Mouse (Mus musculus): ENCODE data around the gene Gm20388. TPM values are rescaled to one million over a fixed set of nuclear protein-coding genes. Genes with fewer than 3 reads are reported as not detected.

The Gm20388 gene
- polyA plus RNA-seq, 1 experiment from 2014 or later = 5.3 TPM

DNA sequence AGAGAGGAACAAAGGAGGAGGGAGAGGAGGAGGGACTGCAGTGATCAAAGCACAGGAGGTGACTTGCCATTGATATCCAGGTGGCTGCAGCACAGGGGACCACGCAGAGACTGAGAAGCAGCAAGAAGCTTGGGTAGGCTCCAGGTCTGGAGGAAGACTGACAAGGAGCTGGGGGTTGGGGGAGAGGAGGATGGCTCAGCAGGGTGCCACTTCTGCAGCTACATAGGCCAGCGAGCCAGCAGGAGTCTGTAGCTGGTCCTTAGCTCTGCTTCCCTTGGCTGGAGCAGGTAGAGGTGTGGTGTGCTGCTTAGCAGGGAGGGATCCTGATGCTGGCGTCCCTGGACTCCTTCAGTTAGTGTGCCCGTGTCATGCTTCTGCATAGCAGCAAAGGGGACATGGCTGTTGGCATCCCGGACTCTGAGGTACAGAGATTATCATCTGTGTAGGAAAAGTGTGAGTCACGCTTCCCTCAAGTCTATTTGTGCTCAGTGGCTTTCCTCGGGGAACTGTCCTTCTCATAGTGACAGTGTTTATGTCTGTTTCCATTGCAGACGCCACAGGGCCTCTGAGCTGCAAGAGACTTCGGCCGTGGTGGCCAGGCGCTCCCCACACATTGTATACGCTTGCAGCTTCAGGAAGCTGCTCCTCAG is 234.1 kb downstream of the Gm20388 start:
- no peak for DNase-seq (ENCODE audit: low spot score)
- ATAC-seq (replicated peaks; ENCODE audit: low FRiP score) = no peak
- Histone ChIP-seq H3K27me3 (replicated peaks; ENCODE audit: control insufficient read depth, insufficient read depth, low read length) (no peaks in the 10 kb centered on the region), H3K4me3 (ENCODE audit: low read depth, low read length) (no peak overlapping the region), H3K36me3 (ENCODE audit: control insufficient read depth, insufficient read depth, low read length) (no peaks in the 10 kb centered on the region), H3K27ac (ENCODE audit: low read depth, low read length) (no peak overlapping the region), H3K9ac (ENCODE audit: low read depth, low read length) (no peak overlapping the region), H3K4me1 (replicated peaks; ENCODE audit: control insufficient read depth, insufficient read depth, low read length) (no peaks in the 10 kb centered on the region; the same call in 1 of the 2 replicates), H3K9me3 (ENCODE audit: control insufficient read depth, low read length) (no peaks in the 10 kb centered on the region), H3K4me2 (no peak overlapping the region)
- WGBS = 40% methylated on average over 12 of the region's 12 CpGs

DNA sequence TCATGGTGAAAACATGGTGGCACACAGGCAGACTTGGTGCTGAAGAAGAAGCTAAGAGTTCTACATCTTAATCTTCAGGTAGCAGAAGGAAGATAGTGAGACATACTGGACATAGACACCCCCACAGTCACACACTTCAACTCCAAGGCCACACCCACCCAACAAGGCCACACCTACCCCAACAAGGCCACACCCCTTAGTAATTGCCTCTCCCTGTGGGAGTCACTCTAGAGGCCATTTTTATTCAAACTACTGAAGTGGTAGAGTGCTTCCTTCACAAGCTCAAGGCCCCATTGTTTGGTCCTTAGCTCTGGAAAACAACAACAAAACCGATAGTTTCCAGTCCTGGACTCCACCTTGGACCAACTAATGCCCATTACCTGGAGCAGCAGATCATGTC is 235.4 kb downstream of the Gm20388 start:
- H3K9me3 ChIP-seq (ENCODE audit: control insufficient read depth, low read length) = no peaks in the 10 kb centered on the region
- no peak overlapping the region for H3K27ac ChIP-seq (ENCODE audit: low read depth, low read length)
- ATAC-seq (replicated peaks; ENCODE audit: low FRiP score) (no peak), DNase-seq (ENCODE audit: low spot score) (no peak)
- no peaks in the 10 kb centered on the region for H3K4me1 ChIP-seq (replicated peaks; ENCODE audit: control insufficient read depth, insufficient read depth, low read length)
- no peak overlapping the region for H3K4me2 ChIP-seq
- 0 out of 2 replicates have a peak, but pooled peaks cover 3% of the 10 kb centered on the region for H3K27me3 ChIP-seq (replicated peaks; ENCODE audit: control insufficient read depth, insufficient read depth, low read length)
- H3K36me3 ChIP-seq (ENCODE audit: control insufficient read depth, insufficient read depth, low read length) = no peaks in the 10 kb centered on the region
- no peak overlapping the region for H3K9ac ChIP-seq (ENCODE audit: low read depth, low read length)
- H3K4me3 ChIP-seq (ENCODE audit: low read depth, low read length) = no peak overlapping the region
- WGBS = 68% methylated on average over 1 of the region's 1 CpGs

DNA sequence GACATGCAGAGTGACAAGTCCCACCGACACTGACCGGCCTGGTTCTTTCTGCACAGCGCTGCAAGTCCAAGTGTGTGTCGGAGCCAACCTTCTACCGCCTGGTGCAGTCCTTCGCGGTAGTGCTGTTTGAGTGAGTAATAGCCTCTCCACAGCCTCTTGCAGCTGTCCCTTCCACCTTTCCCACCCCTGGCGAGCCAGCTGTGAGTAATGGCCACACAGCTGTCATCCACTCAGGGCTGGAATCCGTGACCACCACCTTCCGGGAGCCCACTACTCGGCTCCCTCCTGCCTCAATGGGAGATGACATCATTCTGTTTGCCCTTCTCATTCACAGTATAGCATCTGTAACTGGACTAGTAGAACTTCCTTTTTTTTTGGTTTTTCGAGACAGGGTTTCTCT is 239.4 kb downstream of the Gm20388 start:
- Histone ChIP-seq H3K4me1 (replicated peaks; ENCODE audit: control insufficient read depth, insufficient read depth, low read length) (0 out of 2 replicates have a peak, but pooled peaks cover 7% of the 10 kb centered on the region), H3K36me3 (ENCODE audit: control insufficient read depth, insufficient read depth, low read length) (no peaks in the 10 kb centered on the region), H3K27ac (ENCODE audit: low read depth, low read length) (no peak overlapping the region), H3K4me2 (no peak overlapping the region), H3K9ac (ENCODE audit: low read depth, low read length) (no peak overlapping the region), H3K4me3 (ENCODE audit: low read depth, low read length) (no peak overlapping the region), H3K9me3 (ENCODE audit: control insufficient read depth, low read length) (no peaks in the 10 kb centered on the region), H3K27me3 (replicated peaks; ENCODE audit: control insufficient read depth, insufficient read depth, low read length) (0 out of 2 replicates have a peak, but pooled peaks cover 3% of the 10 kb centered on the region)
- 61% methylated on average over 12 of the region's 12 CpGs for WGBS
- ATAC-seq (replicated peaks; ENCODE audit: low FRiP score) (no peak), DNase-seq (ENCODE audit: low spot score) (no peak)

DNA sequence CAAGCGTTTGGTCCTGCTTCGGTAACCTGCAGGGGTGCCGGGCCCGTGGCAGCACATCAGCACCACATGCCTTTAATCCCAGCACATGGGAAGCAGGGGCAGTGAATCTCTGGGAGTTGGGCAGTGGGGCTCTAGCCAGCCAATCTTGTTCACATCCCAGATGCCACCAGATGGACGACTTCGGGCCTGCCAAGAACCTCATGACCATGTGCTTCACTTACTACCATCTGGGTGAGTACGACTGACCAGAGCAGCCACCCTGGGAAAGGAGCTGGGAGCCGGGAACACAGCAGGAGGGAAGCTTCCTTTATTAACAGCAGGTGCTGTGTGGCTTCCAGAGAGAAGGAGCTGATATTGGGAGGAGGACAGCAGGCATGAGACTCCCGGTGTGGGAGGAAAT is 240.5 kb downstream of the Gm20388 start:
- Histone ChIP-seq H3K4me3 (ENCODE audit: low read depth, low read length) (no peak overlapping the region), H3K4me1 (replicated peaks; ENCODE audit: control insufficient read depth, insufficient read depth, low read length) (0 out of 2 replicates have a peak, but pooled peaks cover 7% of the 10 kb centered on the region), H3K9ac (ENCODE audit: low read depth, low read length) (no peak overlapping the region), H3K4me2 (no peak overlapping the region), H3K27ac (ENCODE audit: low read depth, low read length) (no peak overlapping the region), H3K27me3 (replicated peaks; ENCODE audit: control insufficient read depth, insufficient read depth, low read length) (0 out of 2 replicates have a peak, but pooled peaks cover 3% of the 10 kb centered on the region), H3K36me3 (ENCODE audit: control insufficient read depth, insufficient read depth, low read length) (no peaks in the 10 kb centered on the region), H3K9me3 (ENCODE audit: control insufficient read depth, low read length) (no peaks in the 10 kb centered on the region)
- DNase-seq (ENCODE audit: low spot score) (no peak), ATAC-seq (replicated peaks; ENCODE audit: low FRiP score) (no peak)
- WGBS = 74% methylated on average over 9 of the region's 9 CpGs

- Histone ChIP-seq H3K9ac (ENCODE audit: low read depth, low read length) (no peak overlapping the region), H3K4me1 (replicated peaks; ENCODE audit: control insufficient read depth, insufficient read depth, low read length) (0 out of 2 replicates have a peak, but pooled peaks cover 7% of the 10 kb centered on the region), H3K36me3 (ENCODE audit: control insufficient read depth, insufficient read depth, low read length) (no peaks in the 10 kb centered on the region), H3K27ac (ENCODE audit: low read depth, low read length) (no peak overlapping the region), H3K27me3 (replicated peaks; ENCODE audit: control insufficient read depth, insufficient read depth, low read length) (0 out of 2 replicates have a peak, but pooled peaks cover 3% of the 10 kb centered on the region), H3K9me3 (ENCODE audit: control insufficient read depth, low read length) (no peaks in the 10 kb centered on the region), H3K4me2 (no peak overlapping the region), H3K4me3 (ENCODE audit: low read depth, low read length) (no peak overlapping the region)
- WGBS = 34% methylated on average over 7 of the region's 7 CpGs
- DNase-seq (ENCODE audit: low spot score) (no peak), ATAC-seq (replicated peaks; ENCODE audit: low FRiP score) (no peak; the same call in 1 of the 2 replicates)
These were observed 242.0 kb downstream of the Gm20388 start for GRCm38 (mm10) chr8:120152636-120153035.

DNA sequence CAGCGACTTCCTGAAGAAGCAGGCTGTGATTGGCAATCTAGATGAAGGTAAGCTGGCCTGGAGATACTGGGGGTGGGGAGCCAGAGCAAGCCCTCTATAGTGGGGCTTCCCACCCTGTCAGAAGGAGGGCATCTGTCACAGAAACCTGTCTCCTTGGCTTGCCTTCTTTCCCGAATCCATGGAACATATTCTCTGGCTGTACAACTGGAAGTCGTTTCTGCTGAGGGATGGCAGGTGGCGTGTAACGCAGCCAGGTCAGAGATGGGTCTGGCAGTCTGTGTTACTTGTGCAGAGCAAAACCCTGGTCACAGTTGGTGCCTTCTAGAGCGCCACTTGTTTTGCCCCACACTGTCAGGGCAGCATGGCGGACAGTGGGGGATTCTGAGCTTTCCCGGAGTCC is 249.7 kb downstream of the Gm20388 start:
- 72% methylated on average over 8 of the region's 8 CpGs for WGBS
- Histone ChIP-seq H3K27me3 (replicated peaks; ENCODE audit: control insufficient read depth, insufficient read depth, low read length) (0 out of 2 replicates have a peak, but pooled peaks cover 3% of the 10 kb centered on the region), H3K27ac (ENCODE audit: low read depth, low read length) (no peak overlapping the region), H3K36me3 (ENCODE audit: control insufficient read depth, insufficient read depth, low read length) (no peaks in the 10 kb centered on the region), H3K4me3 (ENCODE audit: low read depth, low read length) (no peak overlapping the region), H3K9me3 (ENCODE audit: control insufficient read depth, low read length) (no peaks in the 10 kb centered on the region), H3K4me1 (replicated peaks; ENCODE audit: control insufficient read depth, insufficient read depth, low read length) (no peaks in the 10 kb centered on the region), H3K4me2 (no peak overlapping the region), H3K9ac (ENCODE audit: low read depth, low read length) (no peak overlapping the region)
- DNase-seq (ENCODE audit: low spot score) (no peak), ATAC-seq (replicated peaks; ENCODE audit: low FRiP score) (no peak)

- H3K27ac ChIP-seq (ENCODE audit: low read depth, low read length) = no peak overlapping the region
- H3K27me3 ChIP-seq (replicated peaks; ENCODE audit: control insufficient read depth, insufficient read depth, low read length) = peaks cover 3% of the 10 kb centered on the region; the same call in 1 of the 2 replicates
- H3K4me1 ChIP-seq (replicated peaks; ENCODE audit: control insufficient read depth, insufficient read depth, low read length) = no peaks in the 10 kb centered on the region
- H3K4me2 ChIP-seq = no peak overlapping the region
- no peak for DNase-seq (ENCODE audit: low spot score)
- 74% methylated on average over 16 of the region's 16 CpGs for WGBS
- no peak for ATAC-seq (replicated peaks; ENCODE audit: low FRiP score)
- H3K9ac ChIP-seq (ENCODE audit: low read depth, low read length) = no peak overlapping the region
- H3K4me3 ChIP-seq (ENCODE audit: low read depth, low read length) = no peak overlapping the region
- no peaks in the 10 kb centered on the region for H3K36me3 ChIP-seq (ENCODE audit: control insufficient read depth, insufficient read depth, low read length)
- no peaks in the 10 kb centered on the region for H3K9me3 ChIP-seq (ENCODE audit: control insufficient read depth, low read length)
These were observed 251.2 kb downstream of the Gm20388 start for GRCm38 (mm10) chr8:120161658-120162403.

- H3K4me2 ChIP-seq = no peak overlapping the region
- H3K27me3 ChIP-seq (replicated peaks; ENCODE audit: control insufficient read depth, insufficient read depth, low read length) = peaks cover 7% of the 10 kb centered on the region; the same call in 1 of the 2 replicates
- H3K9ac ChIP-seq (ENCODE audit: low read depth, low read length) = no peak overlapping the region
- ATAC-seq (replicated peaks; ENCODE audit: low FRiP score) = 0 out of 2 replicates have a peak, but pooled peaks have one; percentile 10
- 70% methylated on average over 5 of the region's 5 CpGs for WGBS
- H3K36me3 ChIP-seq (ENCODE audit: control insufficient read depth, insufficient read depth, low read length) = no peaks in the 10 kb centered on the region
- H3K4me3 ChIP-seq (ENCODE audit: low read depth, low read length) = no peak overlapping the region
- no peaks in the 10 kb centered on the region for H3K9me3 ChIP-seq (ENCODE audit: control insufficient read depth, low read length)
- DNase-seq (ENCODE audit: low spot score) = no peak
- no peaks in the 10 kb centered on the region for H3K4me1 ChIP-seq (replicated peaks; ENCODE audit: control insufficient read depth, insufficient read depth, low read length)
- no peak overlapping the region for H3K27ac ChIP-seq (ENCODE audit: low read depth, low read length)
These were observed 251.7 kb downstream of the Gm20388 start for GRCm38 (mm10) chr8:120162404-120162752.
